Mouse (Mus musculus): ENCODE data around the gene Arhgef10l.

Gene Arhgef10l

DNA sequence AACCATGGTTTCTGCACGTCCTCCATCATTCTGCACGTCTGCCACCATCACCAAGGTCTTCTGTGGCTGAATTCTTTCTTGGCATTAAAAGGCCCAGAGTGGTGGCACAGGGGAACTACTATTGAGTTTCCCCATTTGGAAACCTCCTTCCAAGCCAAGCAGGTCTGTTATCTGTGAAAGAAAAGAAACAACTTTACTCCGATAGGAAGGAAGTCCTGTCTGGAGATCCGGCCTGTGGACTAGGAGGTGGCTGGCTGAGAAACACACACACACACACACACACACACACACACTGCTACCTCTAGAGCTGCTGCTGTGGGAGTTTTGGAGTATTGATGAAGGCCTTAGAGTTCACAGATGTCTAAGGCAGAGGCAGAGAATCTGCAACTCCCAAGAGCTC lies 27.7 kb upstream of the Arhgef10l start:
- DNase-seq: no peak

DNA sequence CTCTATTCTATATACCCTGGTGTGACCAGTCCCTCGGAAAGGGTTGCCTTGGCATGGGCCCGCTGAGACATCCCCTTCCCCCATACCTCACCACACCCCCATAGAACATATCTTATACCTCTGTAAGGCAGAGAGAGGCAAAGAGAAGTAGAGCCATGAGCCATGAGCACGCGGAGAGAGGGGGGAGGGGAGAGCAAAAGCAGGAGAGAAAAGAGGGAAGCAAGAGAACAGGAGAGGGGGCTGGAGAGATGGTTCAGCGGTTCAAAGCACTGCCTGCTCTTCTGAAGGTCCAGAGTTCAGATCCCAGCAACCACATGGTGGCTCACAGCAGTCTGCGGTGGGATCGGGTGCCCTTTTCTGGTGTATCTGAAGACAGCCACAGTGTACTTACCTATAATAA lies 25.7 kb upstream of the Arhgef10l start:
- DNase-seq: no peak

DNA sequence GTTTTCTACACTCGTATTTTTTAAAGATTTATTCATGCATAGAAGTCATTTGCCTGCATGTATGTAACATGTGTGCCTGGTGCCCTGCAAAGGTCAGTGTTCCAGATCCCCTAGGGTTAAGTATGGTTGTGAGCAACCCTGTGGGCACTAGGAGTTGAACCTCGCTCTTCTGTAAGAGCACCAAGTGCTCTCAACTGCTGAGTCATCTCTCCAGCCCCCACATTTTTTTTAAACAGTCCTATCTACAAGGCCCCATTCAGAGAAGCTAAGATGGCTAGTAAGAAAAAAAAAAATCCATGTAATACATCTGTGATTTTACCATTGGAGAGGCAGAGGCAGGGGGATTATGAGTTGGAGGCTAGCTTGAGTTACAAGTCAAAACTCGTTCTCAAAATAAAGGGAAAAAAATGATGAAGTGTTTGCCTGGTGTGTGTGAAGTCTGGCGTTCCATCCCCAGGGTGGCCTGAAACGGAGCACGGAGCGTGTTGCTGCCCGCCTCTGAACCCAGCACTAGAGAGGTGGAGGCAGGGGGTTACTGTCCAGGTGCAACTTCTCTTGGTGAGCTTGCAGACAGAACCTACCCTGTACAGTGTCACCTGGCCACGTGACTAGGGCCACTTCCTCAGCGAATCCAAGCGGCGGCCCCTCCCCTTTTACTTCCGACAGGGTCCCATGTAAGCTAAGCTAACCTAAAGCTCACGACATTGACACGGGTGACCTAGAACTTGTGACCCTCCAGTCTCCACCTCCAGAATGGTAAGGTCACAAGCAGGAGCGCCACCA lies 24.3 kb upstream of the Arhgef10l start:
- no peak for DNase-seq

DNA sequence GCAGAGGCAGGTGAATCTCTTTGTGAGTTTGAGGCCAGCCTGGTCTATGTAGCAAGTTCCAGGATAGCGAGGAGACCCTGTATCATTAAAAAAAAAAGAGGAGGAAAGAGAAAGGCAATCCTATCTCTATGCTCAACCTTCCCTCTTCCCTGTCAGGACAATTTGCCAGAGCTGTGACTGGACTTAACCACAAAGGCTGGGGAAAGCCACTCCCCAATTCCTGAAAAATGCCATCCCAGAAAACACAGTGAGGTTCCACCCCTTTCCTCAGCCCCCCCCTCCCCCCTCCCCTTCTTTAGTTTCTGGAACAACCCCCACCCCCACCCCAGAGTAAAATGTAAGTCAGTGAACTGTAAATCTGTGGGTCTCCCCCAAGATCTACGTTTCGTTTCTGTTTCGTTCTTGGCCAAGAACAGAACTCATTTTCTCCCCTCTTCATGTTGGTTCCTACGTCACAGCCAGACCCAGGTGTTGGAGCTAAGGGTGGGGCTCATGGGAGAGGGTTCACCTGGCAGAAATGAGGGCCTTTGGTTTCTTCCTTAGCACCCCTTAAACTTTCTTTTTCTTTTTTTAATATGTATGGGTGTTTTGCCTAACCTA lies 23.1 kb upstream of the Arhgef10l start:
- no peak for DNase-seq

DNA sequence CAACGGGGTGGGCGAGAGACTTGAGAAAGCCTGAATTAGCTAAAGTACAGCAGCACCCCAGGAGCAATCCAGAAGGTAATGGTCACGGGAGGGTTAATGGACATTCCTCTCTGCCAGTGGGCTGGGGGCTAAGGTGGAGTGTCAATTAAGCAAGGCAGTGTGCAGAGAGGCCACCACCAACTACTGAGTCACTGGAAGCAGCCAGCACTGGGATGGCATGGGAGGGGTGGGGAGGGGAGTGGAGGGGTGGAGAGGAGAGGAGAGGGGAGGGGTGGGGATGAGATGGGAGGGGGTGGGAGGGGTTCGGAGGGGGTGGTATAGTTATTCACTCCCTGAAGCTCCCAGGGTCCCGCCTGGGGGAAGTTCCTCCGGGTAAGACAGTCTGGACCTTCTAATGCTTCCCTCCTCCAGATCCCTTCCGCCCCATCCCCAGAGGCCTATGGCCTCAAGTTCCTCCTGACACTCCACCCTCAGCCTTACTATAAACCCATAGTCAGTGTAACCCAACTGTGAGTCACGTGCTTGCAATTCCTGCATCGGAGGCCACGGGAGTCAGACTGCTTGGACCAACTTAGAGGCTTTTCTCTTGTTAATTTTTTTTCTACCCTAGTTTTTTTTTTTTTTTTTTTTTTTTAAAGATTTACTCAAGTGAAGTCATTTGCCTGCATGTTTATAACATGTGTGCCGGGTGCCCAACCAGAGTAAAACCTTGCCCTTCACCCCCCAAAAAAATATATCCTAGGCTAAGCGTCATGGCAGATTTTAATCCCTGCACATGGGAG lies 22.4 kb upstream of the Arhgef10l start:
- DNase-seq: no peak

DNA sequence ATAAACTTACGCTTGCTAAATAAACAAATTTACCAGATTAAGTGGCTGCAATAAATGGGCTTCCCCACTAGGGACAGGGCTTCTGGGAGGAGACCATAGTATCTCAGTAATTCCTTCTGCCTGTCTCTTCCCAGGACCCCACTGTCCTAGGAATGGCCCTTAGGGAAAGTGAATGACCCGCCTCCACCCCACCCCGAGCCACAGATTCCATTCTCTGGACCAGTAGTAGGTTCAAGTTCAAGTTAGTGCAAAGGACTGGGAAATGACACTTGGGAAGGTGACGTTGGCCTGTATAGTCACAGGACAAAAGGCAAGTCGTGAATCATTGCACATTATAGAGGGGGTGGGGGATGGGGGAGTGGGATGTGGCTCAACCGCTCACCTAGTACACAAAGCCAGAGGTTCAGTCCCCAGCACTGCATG lies 19.1 kb upstream of the Arhgef10l start:
- DNase-seq: no peak

DNA sequence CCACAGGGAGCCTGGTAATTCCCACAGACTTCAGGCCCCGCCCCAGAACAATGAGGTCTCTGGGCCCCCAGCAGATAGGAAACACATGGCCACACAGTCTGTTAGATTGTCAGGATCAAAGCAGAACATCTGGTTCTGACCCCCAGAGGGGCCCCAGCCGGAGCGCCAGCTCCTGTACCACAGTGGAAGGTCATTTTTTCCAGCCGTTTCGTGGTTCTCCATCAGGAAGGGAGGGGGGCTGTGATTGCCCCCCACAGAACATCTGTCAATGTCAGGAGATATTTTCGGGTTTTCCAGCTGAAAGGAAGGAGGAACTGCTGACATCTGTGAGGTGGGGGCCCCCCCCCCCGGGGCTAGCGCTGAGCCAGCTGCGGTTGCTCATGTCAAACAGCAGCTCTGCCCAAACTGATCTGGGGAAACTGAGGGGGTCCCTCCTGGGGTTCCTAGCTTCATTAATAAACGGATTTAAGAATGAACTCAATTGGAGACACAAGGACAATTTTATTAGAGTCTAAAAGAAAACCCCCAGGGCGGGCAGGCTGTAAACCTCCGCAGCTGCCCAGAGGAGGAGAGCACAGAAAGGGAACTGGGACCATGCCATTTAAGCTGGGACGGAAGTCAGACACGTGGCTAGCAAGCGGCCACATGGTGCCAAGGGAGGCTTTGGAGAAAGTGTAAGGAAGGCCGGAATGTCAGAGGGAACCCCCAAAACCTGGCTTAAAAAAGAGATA lies 18.5 kb upstream of the Arhgef10l start:
- DNase-seq: no peak

DNA sequence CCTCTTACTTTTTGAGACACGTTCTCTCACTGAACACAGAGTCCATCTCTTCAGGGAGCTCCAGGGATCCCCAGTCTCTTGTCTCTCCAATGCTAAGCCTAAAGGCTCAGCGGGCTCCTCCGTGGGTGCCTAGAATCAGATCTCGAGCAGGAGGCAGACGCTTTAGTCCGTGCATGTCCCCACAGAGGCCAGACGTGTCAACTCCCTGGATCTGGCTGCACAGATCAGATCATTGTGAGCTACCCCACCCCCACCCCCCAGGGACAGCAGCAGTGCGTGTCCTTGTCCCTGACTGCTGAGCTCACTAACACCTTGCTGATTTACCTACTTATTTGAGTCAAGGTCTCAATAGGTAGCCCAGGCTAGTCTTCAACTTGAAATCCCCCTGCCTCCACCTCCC lies 17.8 kb upstream of the Arhgef10l start:
- DNase-seq: no peak

DNA sequence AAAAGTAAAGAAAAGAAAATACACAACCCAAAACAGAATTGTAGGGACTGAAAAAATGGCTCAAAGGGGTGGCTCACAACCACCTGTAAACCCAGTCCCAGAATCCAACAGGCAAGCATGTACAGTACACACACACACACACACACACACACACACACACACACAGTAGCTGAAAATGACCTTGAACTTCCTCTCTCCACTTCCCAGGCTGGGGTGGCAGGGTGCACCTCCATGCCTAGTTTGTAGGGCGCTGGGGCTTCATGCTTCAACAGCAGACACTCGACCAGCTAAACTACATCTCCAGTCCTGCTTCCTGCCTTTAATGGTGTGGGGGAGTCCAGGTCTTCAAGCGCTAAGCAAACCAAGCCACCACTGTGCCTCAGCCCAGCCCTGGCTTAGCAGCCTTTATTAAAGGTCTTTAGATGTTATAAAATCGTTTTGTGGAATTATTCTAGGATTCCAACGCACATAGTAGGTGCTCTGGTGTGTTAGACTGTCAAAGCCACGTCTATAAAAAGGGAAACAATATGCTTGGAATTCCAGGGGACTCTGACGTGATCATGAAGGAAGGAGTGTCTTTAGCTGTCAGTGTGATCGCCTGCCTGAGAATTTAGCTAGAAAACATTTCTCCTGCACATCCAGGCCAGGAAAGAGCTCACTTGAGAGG lies 15.1 kb upstream of the Arhgef10l start:
- DNase-seq: no peak

DNA sequence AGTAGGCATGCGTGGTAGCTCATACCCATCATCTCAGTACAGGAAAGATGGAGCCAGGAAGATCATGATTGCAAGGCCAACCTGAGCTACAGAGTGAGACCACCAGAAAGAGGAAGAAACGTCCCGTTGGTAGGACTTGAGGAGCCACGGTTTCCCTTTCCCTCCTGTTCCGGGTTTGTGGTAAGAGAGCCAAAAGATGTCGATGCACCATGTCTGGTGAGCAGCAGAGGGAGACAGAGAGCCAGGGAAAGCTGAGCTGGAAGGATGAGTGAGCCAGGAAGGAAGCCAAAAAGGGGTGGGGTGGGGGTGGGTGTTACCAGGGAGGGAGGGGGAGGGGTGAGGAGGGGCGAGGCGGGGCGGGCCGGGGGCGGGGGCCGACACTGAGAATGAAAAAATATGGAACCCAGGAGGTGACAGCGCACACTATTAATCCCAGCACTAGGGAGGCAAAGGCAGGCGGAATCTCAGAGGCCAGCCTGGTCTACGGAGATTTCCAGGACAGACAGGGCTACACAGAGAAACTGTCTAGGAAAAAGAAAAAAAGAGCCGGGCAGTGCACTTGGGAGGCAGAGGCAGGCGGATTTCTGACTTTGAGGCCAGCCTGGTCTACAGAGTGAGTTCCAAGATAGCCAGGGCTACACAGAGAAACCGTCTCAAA lies 14.0 kb upstream of the Arhgef10l start:
- peak; percentile 85 for DNase-seq

DNA sequence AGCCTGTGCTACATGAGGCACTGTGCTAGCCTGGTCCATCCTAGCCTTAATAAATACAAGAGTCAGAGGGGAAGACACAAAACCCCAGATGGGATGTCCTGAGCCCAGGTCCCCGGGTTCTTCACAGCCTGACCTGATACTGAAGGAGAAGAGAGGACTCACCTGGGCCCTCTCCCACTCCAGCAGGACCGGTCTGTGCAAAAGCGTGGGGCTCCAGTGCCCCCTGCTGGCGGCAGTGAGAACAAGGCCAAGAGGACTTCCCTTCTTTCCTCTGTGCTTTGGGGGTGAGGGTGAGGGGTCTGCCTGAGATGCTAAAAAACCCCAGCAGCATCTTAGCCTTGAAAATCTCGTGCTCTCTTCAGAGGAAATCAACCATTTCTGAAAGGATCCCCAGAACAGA lies 13.2 kb upstream of the Arhgef10l start:
- peak; percentile 48 for DNase-seq

DNA sequence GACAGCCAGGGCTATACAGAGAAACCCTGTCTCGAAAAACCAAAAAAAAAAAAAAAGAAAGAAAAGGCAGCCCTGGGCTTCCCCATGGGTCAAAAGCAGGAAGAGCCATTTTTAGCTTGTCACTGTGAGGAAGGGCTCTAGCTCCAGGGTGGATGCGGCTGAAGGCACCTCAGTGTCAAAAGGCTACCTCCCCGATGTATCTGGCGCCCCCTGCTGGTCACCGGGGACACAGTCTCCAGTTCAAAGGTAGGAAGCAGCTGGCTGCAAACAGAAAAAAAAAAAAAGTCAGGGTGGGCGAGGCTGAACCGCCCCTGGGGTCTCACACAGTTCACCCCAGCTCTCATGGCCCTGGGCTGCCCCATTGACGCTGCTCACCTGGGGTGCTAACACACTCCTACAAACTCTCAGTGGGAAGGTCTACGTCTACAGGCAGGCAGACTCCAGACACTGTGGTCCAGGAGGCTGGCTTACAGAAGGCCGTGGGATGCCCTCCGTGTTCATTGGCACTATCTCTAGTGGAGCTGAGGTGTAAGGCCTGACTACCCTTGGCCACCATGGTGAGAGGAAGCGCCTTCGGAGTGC lies 8.6 kb upstream of the Arhgef10l start:
- peak; percentile 85 for DNase-seq

DNA sequence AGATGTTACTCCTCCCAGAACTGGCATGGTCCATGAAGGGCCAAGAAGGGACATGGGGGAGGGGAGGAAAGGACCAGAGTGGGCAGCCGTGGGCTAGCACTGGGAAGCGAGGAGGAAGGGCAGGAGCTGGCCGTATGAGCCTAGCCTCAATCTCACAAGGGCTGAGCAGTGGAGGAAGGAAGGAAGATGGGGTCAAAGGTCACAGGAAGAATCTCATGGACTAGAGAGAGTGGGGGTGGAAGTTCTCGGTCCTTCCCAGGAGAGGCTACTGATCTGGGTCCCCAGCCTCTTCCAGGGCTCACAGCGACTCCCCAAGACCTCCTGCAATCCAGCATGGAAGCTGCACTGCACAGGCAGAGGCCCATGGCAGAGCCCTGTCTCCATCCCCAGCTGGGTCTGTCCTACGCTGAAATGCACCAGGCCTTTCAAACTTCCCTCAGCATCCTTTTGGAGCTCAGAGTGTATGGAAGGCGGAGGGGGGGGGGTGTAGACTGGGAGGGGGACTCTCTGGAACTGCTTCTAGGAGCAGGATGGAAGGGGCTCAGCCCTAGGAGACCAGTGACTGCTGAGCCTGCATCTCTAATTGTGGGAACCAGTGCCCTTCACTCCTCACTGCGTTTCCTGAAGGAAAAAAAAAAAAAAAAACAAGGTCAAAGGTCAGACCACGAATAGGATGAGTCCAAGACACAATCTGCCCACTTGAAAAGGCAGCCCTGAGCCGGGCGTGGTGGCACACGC lies 7.9 kb upstream of the Arhgef10l start:
- no peak for DNase-seq

DNA sequence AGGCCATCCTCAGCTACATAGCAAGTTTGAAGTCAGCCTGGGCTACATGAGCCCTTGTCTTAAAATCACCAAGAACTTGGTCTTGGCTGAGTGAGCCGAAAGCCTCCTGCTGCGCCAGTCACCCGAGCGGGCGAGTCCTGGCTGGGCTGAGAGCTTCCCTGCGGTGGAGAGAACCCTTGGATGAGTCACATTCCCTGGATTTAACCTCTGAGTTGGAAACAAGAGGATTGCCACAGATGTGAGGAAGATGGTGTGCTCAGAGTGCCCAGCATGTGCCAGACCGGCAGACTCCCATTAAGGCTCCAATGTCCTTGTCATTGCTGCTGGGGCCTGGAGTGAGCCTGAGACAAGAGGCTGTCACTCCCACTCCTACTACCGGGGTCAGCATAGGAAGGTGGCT lies 2.0 kb upstream of the Arhgef10l start:
- no peak for DNase-seq

DNA sequence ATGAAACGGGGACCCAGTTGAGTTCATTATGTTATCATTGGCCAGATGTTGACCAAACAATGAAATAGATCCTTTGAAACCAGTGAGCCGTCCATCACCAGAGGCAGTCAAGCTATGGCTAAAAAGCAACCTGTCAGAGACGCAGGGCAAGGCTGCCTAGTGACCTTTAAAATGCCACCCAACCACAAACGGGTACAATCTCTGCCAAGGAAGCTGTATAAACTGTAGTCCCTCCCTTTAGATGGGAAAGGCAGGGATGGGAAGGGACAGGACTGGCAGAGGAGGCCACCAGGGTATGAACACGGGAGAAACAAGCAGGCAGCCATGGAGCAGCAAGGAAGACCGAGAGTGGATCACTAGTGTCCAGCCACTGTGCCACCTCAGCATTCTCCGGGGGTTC lies 759 bp downstream of the Arhgef10l start:
- no peak for DNase-seq

DNA sequence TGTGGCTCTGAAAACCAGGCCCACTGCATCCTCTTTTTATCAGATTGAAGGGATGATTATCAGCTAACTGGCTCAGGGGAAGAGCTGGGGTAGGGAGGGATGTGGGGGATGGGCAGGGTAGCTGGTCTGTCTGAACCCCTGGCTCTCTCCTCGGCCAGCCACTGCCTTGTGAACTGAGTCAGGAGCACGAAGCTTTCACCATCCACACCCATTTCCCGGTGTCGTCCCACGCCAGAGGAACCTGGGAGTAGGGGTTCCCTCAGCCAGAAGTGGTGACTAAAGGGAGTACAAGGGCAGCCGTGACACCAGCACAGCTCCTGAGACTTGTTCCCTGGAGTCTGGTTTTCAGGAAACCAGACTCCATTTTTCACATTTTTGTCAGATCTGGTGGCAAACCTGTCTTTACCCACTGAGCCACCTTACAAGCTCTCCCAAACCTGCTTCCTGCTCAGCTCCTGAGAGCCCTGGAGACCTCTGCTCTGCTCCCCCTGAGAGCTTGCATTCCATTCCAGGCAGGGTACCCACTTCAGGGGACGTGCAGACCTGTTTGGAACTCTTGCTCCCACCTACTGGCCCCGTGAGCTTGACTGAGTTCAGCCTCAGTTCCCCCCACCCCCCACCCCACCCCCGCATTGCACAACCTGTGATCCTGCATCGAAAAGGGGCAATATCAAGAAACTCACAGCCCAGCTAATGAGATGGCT lies 2.8 kb downstream of the Arhgef10l start:
- no peak for DNase-seq

DNA sequence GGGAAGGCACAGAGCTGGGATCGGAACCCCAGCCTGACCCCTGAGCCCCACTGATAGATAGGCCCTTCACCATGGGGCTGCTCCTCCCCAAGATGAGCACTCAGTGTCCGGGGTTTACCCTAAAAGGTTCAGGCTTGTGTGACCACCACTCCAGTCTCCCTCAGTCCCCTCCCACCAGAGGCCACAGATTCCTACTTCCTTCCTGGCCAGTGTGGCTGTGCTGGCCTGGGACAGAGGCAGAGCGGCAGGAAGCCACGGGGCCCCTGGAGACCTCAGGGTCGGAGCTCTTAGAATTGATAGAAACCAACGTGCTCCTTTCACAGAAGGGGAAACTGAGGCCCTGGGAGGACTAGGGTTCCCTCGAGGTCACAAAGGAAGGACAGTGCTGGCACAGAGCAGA lies 3.4 kb downstream of the Arhgef10l start:
- no peak for DNase-seq

DNA sequence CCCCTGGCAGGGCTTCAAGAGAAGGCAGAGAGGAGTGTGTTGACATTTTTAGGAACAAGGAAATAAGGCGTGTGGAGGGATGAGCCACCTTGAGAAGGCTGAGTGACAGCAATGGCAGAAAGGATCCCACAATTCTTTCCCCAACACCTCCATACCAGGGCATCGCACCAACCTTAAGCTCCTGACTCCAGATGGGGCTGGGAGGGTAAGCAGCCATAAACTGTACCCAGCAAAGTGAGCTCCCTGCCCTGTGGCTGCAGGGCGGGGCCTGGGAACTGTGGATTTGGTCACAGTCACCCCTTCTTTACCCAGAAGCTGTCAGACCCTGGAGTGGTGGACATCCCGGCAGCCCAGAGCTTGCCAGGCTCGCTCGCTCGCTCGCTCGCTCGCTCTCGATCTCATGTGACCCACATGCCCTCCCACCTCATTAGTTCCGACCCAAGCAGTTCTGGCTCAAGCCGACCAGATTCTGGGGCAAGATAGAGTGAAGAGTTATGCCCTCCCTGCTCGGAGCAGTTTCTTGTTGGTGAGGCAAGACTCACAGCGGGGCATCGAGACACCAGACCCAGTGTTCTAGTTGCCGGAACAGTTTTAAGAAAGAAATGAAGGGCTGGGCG lies 4.3 kb downstream of the Arhgef10l start:
- no peak for DNase-seq

DNA sequence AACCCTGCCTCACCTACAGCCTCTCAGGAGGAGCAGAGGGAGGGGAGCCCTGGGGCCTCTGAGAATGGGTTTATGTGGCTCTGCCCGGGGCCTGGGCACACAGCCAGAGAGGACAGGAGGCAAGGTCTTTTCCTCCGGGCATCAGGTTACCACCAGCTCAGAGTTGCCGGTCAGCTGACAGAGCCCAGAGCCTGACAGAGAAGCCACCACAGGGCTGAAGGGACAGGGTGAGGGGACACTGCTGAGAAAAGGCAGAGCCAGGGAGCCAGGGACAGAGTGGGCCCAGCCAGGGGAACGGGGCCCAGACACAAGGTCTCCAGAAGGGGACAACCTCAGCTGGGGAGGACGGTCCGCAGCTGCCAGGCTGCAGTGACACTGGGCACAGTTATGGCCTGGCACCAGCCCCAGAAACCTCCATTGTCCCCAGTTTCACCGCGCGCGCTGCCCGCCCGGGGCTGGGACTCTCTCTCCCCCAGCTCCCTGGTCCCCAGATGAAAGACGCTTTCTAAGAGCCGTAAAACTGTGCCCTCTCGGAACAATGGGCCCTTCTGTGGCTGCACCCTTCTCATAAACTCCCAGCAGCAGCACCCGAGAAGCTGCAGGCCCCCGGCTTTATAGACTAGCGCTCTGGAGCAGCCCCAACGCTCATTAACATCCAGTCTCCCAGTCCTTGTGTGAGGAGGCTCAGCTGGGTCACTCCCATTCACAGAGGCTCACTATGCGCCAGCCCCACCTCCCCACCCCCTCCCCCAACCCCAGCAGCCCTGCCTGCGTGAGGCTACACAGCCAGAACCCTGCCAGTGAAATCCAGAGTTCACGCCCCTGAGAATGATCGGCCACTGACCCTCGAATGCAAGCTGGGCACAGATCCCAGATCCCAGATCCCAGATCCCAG lies 7.9 kb downstream of the Arhgef10l start:
- peak; percentile 50 for DNase-seq

Measured in cerebellum, adult 8-10 months (tissue).